Mouse (Mus musculus): ENCODE data around the gene Kctd7. TPM values are rescaled to one million over a fixed set of nuclear protein-coding genes. Genes with fewer than 3 reads are reported as not detected.

Gene Kctd7
- polyA plus RNA-seq, 1 experiment = 15.6 TPM

GRCm38 (mm10) chr5:130177871-130178270, 33.2 kb downstream of the Kctd7 start:
- Histone ChIP-seq H3K27me3 (ENCODE audit: control insufficient read depth, insufficient read depth, low read length) (no peaks in the 10 kb centered on the region), H3K4me3 (ENCODE audit: control insufficient read depth, low read depth, low read length) (no peak overlapping the region), H3K4me1 (ENCODE audit: control insufficient read depth, insufficient read depth, low read length) (peaks cover 2% of the 10 kb centered on the region; the same call in 1 of the 2 replicates), H3K27ac (ENCODE audit: control insufficient read depth, insufficient read depth, low read depth, low read length) (no peak overlapping the region), H3K36me3 (ENCODE audit: control insufficient read depth, insufficient read depth, low read length) (no peaks in the 10 kb centered on the region)
- TF ChIP-seq POLR2A (IDR thresholded peaks at IDR 0.05; ENCODE audit: control insufficient read depth, low read depth, low read length) = no peak
- no peak for TF ChIP-seq CTCF (IDR thresholded peaks at IDR 0.05; ENCODE audit: control insufficient read depth, insufficient read depth, insufficient replicate concordance, low read depth, low read length)

DNA sequence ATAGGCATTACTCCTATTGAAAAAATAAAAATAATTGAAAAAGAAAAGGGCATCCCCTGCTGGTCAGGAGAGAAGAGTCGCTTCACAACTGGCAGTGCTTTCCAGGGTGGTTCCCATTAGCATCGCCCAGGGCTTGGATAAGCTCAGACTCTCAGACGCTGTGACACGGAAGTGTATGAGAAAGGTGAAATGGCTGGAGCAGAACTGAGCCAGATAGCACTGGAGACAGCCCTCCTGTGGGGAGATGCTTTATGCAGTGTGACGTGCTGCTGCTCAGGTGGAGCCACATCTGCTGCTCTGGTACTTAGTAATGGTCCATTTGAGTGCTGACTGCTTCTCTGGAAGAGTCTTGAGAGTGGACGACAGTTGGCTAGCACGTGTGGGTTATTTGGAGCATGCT, 35.7 kb downstream of the Kctd7 start:
- TF ChIP-seq POLR2A (IDR thresholded peaks at IDR 0.05; ENCODE audit: control insufficient read depth, low read depth, low read length) = no peak
- TF ChIP-seq CTCF (IDR thresholded peaks at IDR 0.05; ENCODE audit: control insufficient read depth, insufficient read depth, insufficient replicate concordance, low read depth, low read length) = no peak

DNA sequence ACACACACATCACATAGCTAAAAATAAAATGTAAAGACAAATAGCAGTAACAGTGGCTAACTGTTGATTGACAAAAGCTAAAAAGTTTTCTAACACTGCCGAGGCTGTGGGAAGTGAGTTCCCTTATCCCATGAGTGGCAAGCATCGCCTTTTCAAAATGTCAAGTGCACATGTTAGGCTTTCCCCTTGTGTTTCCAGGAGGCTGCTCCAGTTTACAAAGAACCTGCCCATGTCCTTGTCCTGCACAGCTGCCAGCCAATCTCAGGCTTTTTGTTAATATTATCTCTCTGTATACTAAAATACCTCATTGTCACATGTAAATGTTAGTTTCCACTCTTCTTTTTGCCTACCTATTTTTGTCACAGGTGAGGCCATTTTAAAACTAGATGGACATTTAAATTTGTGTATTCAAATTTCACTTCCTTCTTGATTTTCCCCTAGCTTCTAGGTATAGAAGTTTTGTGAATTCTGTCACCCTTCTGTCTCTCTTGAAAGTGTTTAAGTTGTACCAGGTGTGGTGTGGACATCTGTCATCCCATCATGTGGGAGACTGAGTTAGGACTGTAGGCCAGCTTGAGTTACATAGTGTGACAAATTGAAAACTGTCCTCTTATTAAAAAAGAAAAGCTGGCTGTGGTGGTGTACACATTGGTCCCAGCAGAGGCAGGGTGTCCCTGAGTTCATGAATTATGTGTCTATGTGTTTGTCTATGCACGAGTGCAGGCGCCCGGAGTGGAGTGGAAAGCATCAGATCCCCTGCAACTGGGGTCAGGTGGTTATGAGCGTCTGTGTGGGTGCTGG, 37.3 kb downstream of the Kctd7 start:
- H3K4me3 ChIP-seq (ENCODE audit: control insufficient read depth, low read depth, low read length) = no peak overlapping the region
- H3K27me3 ChIP-seq (ENCODE audit: control insufficient read depth, insufficient read depth, low read length) = no peaks in the 10 kb centered on the region
- TF ChIP-seq CTCF (IDR thresholded peaks at IDR 0.05; ENCODE audit: control insufficient read depth, insufficient read depth, insufficient replicate concordance, low read depth, low read length) = no peak
- TF ChIP-seq POLR2A (IDR thresholded peaks at IDR 0.05; ENCODE audit: control insufficient read depth, low read depth, low read length) = no peak
- no peak overlapping the region for H3K27ac ChIP-seq (ENCODE audit: control insufficient read depth, insufficient read depth, low read depth, low read length)
- peaks cover 2% of the 10 kb centered on the region; the same call in 1 of the 2 replicates for H3K4me1 ChIP-seq (ENCODE audit: control insufficient read depth, insufficient read depth, low read length)
- H3K36me3 ChIP-seq (ENCODE audit: control insufficient read depth, insufficient read depth, low read length) = no peaks in the 10 kb centered on the region

More for the DNA sequence above, 35.7 kb downstream of the Kctd7 start:
- H3K4me1 ChIP-seq (ENCODE audit: control insufficient read depth, insufficient read depth, low read length) = peaks cover 2% of the 10 kb centered on the region; the same call in 1 of the 2 replicates
- no peak overlapping the region for H3K27ac ChIP-seq (ENCODE audit: control insufficient read depth, insufficient read depth, low read depth, low read length)
- no peaks in the 10 kb centered on the region for H3K27me3 ChIP-seq (ENCODE audit: control insufficient read depth, insufficient read depth, low read length)
- H3K36me3 ChIP-seq (ENCODE audit: control insufficient read depth, insufficient read depth, low read length) = no peaks in the 10 kb centered on the region
- H3K4me3 ChIP-seq (ENCODE audit: control insufficient read depth, low read depth, low read length) = no peak overlapping the region

DNA sequence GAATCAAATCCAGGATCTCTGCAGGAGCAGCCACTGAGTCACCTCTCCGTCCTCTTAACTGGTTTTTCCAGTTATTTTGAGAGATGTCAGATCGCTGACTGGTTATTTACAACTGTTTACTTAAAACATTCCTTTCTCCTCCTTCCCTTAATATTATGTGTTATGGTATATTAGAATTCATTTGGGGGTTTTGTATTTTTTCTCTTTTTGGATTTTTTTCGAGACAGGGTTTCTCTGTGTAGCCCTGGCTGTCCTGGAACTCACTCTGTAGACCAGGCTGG, 37.8 kb downstream of the Kctd7 start:
- H3K36me3 ChIP-seq (ENCODE audit: control insufficient read depth, insufficient read depth, low read length) = no peaks in the 10 kb centered on the region
- TF ChIP-seq POLR2A (IDR thresholded peaks at IDR 0.05; ENCODE audit: control insufficient read depth, low read depth, low read length) = no peak
- H3K27me3 ChIP-seq (ENCODE audit: control insufficient read depth, insufficient read depth, low read length) = no peaks in the 10 kb centered on the region
- no peak overlapping the region for H3K27ac ChIP-seq (ENCODE audit: control insufficient read depth, insufficient read depth, low read depth, low read length)
- H3K4me3 ChIP-seq (ENCODE audit: control insufficient read depth, low read depth, low read length) = no peak overlapping the region
- H3K4me1 ChIP-seq (ENCODE audit: control insufficient read depth, insufficient read depth, low read length) = peaks cover 2% of the 10 kb centered on the region; the same call in 1 of the 2 replicates

GRCm38 (mm10) chr5:130184193-130184856, 39.7 kb downstream of the Kctd7 start:
- Histone ChIP-seq H3K4me3 (ENCODE audit: control insufficient read depth, low read depth, low read length) (no peak overlapping the region), H3K27me3 (ENCODE audit: control insufficient read depth, insufficient read depth, low read length) (no peaks in the 10 kb centered on the region), H3K36me3 (ENCODE audit: control insufficient read depth, insufficient read depth, low read length) (no peaks in the 10 kb centered on the region), H3K4me1 (ENCODE audit: control insufficient read depth, insufficient read depth, low read length) (peaks cover 2% of the 10 kb centered on the region; the same call in 1 of the 2 replicates), H3K27ac (ENCODE audit: control insufficient read depth, insufficient read depth, low read depth, low read length) (no peak overlapping the region)
- TF ChIP-seq CTCF (IDR thresholded peaks at IDR 0.05; ENCODE audit: control insufficient read depth, insufficient read depth, insufficient replicate concordance, low read depth, low read length) (no peak), POLR2A (IDR thresholded peaks at IDR 0.05; ENCODE audit: control insufficient read depth, low read depth, low read length) (no peak)

GRCm38 (mm10) chr5:130185312-130185711, 40.7 kb downstream of the Kctd7 start:
- no peak overlapping the region for H3K4me3 ChIP-seq (ENCODE audit: control insufficient read depth, low read depth, low read length)
- H3K4me1 ChIP-seq (ENCODE audit: control insufficient read depth, insufficient read depth, low read length) = peaks cover 2% of the 10 kb centered on the region; the same call in 1 of the 2 replicates
- H3K27me3 ChIP-seq (ENCODE audit: control insufficient read depth, insufficient read depth, low read length) = no peaks in the 10 kb centered on the region
- TF ChIP-seq POLR2A (IDR thresholded peaks at IDR 0.05; ENCODE audit: control insufficient read depth, low read depth, low read length) (no peak), CTCF (IDR thresholded peaks at IDR 0.05; ENCODE audit: control insufficient read depth, insufficient read depth, insufficient replicate concordance, low read depth, low read length) (no peak)
- H3K36me3 ChIP-seq (ENCODE audit: control insufficient read depth, insufficient read depth, low read length) = no peaks in the 10 kb centered on the region
- H3K27ac ChIP-seq (ENCODE audit: control insufficient read depth, insufficient read depth, low read depth, low read length) = no peak overlapping the region; the same call in 1 of the 2 replicates

GRCm38 (mm10) chr5:130187383-130187782, 42.7 kb downstream of the Kctd7 start:
- H3K27me3 ChIP-seq (ENCODE audit: control insufficient read depth, insufficient read depth, low read length) = no peaks in the 10 kb centered on the region
- H3K36me3 ChIP-seq (ENCODE audit: control insufficient read depth, insufficient read depth, low read length) = peaks cover 1% of the 10 kb centered on the region; the same call in 1 of the 2 replicates
- no peak for TF ChIP-seq CTCF (IDR thresholded peaks at IDR 0.05; ENCODE audit: control insufficient read depth, insufficient read depth, insufficient replicate concordance, low read depth, low read length)
- no peak for TF ChIP-seq POLR2A (IDR thresholded peaks at IDR 0.05; ENCODE audit: control insufficient read depth, low read depth, low read length)
- H3K4me3 ChIP-seq (ENCODE audit: control insufficient read depth, low read depth, low read length) = no peak overlapping the region
- no peaks in the 10 kb centered on the region for H3K4me1 ChIP-seq (ENCODE audit: control insufficient read depth, insufficient read depth, low read length)
- no peak overlapping the region for H3K27ac ChIP-seq (ENCODE audit: control insufficient read depth, insufficient read depth, low read depth, low read length)

Measured in testis, adult 2 months (tissue).